8 mouse cellular contexts compared by ENCODE assay signal in genomic region chr14:121589097-121589725, GRCm38 (mm10).
DNase-seq lines count a peak whose midpoint lies in the region; ATAC-seq and TF ChIP-seq lines count a peak whose summit lies in the region.

No protein-coding gene starts in this region.

- H3K4me3 ChIP-seq in cerebellum, adult 2 months (replicated peaks; ENCODE audit: insufficient read depth, low read depth, low read length): no peak overlapping the region
- H3K4me3 ChIP-seq in hindbrain, embryonic 11.5 days (ENCODE audit: low read depth, low read length): no peak overlapping the region

- TF ChIP-seq POLR2A in cerebellum, adult 2 months (IDR thresholded peaks at IDR 0.05; ENCODE audit: borderline replicate concordance, insufficient read depth, low read length): no peak

- no peaks in the 10 kb centered on the region for H3K27me3 ChIP-seq in cerebellum, adult 2 months (ENCODE audit: control insufficient read depth, insufficient read depth, low read length)
- H3K27me3 ChIP-seq in hindbrain, embryonic 11.5 days (ENCODE audit: control insufficient read depth, insufficient read depth, low read length): no peaks in the 10 kb centered on the region

- peak; percentile 53 for ATAC-seq in hindbrain, embryonic 11.5 days (ENCODE audit: low FRiP score)
- peak; percentile 86 for ATAC-seq in megakaryocyte, adult 5-6 weeks (ENCODE audit: poor library complexity, severe bottlenecking)

- H3K4me2 ChIP-seq in hindbrain, embryonic 11.5 days (replicated peaks; ENCODE audit: low read depth, low read length): no peak overlapping the region

- peak; percentile 74 for DNase-seq in NIH3T3 (ENCODE audit: low read depth)
- peak; percentile 74 to 78 for DNase-seq in cerebellum, adult 2 months
- peak; percentile 76 for DNase-seq in forelimb bud, embryonic 11.5 days (ENCODE audit: low read depth, low spot score)
- DNase-seq in hindbrain, embryonic 11.5 days (ENCODE audit: low spot score): peak; percentile 86
- peak; percentile 68 to 76 for DNase-seq in layer of hippocampus, postnatal 14 days (ENCODE audit: low spot score in 2 of 2)
- peak; percentile 83 to 87 for DNase-seq in right cerebral cortex, postnatal 10 days (ENCODE audit: low spot score in 2 of 2)
- DNase-seq in urinary bladder, postnatal 4 days (ENCODE audit: low spot score in 2 of 2): peak; percentile 62 to 76

- H3K9ac ChIP-seq in hindbrain, embryonic 11.5 days (ENCODE audit: low read depth, low read length): no peak overlapping the region

- peaks cover 11% of the 10 kb centered on the region for H3K4me1 ChIP-seq in cerebellum, adult 2 months (ENCODE audit: control insufficient read depth, insufficient read depth, low read length)
- H3K4me1 ChIP-seq in hindbrain, embryonic 11.5 days (replicated peaks; ENCODE audit: control insufficient read depth, insufficient read depth, low read length): 0 out of 2 replicates have a peak, but pooled peaks cover 3% of the 10 kb centered on the region

- H3K36me3 ChIP-seq in hindbrain, embryonic 11.5 days (ENCODE audit: control insufficient read depth, insufficient read depth, low read length): no peaks in the 10 kb centered on the region

- peak; percentile 90 for TF ChIP-seq CTCF in cerebellum, adult 2 months (IDR thresholded peaks at IDR 0.05; ENCODE audit: borderline replicate concordance, insufficient read depth, low read depth, low read length)

- H3K9me3 ChIP-seq in hindbrain, embryonic 11.5 days (ENCODE audit: control insufficient read depth, low read length): no peaks in the 10 kb centered on the region

- H3K27ac ChIP-seq in cerebellum, adult 2 months (ENCODE audit: insufficient read depth, low read length): 0 out of 2 replicates have a peak overlapping the region, but pooled peaks have one; percentile 45
- no peak overlapping the region for H3K27ac ChIP-seq in hindbrain, embryonic 11.5 days (ENCODE audit: low read depth, low read length)

- WGBS in cerebellum, adult 2 months: 12% methylated on average over 10 of the region's 10 CpGs
- WGBS in hindbrain, embryonic 11.5 days: 53% methylated on average over 10 of the region's 10 CpGs
